Mouse (Mus musculus): ENCODE data around the gene Fmo2. TPM values are rescaled to one million over a fixed set of nuclear protein-coding genes. Genes with fewer than 3 reads are reported as not detected.
A peak's percentile ranks its signal among the peaks of the same experiment; 100 is the strongest.

Fmo2 gene
- polyA plus RNA-seq, 1 experiment from 2014 or later, result 0.29 TPM

DNA sequence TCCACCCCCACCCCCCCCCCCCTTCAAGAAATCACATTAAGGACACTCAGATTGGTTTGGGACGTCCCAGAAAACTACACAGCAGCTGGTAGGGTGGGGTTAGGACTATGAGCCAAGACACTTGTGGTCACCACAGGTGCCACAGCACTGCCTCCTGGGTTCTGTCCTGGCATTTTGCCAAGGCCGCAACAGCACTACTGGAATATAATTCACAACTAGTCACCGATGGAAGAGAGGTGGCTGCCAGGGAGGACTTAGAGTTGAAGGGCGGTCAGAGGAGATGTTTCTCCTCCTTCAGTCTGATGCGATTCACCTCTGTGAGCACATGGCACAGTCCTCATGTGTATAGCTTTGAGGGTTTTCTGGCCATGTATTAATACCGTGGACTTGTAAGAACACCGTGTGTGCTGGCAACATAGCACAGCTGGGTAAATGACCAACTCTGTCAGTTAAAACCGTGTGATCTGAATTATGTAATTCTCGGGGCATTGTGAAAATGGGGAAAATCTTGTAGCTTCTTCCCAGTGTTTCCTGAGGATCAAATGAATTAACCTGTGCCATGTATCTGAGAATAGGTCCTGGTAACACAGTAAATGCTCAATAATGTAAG, 38.4 kb downstream of the Fmo2 start:
- WGBS, result 70% methylated on average over 9 of the region's 9 CpGs
- H3K27me3 ChIP-seq (replicated peaks; ENCODE audit: control insufficient read depth, insufficient read depth, low read length), result no peaks in the 10 kb centered on the region
- H3K36me3 ChIP-seq (ENCODE audit: control insufficient read depth, insufficient read depth, low read length), result no peaks in the 10 kb centered on the region
- H3K27ac ChIP-seq (ENCODE audit: low read depth, low read length), result peak overlapping the region; percentile 54; the same call in 1 of the 2 replicates
- H3K4me2 ChIP-seq (ENCODE audit: low read length), result no peak overlapping the region
- no peaks in the 10 kb centered on the region for H3K9me3 ChIP-seq (ENCODE audit: control insufficient read depth, low read length)
- H3K4me3 ChIP-seq (ENCODE audit: low read length), result no peak overlapping the region
- ATAC-seq, result peak; percentile 12
- H3K4me1 ChIP-seq (ENCODE audit: control insufficient read depth, insufficient read depth, low read depth, low read length), result peaks cover 2% of the 10 kb centered on the region; the same call in 1 of the 2 replicates
- H3K9ac ChIP-seq (ENCODE audit: low read depth, low read length), result no peak overlapping the region

DNA sequence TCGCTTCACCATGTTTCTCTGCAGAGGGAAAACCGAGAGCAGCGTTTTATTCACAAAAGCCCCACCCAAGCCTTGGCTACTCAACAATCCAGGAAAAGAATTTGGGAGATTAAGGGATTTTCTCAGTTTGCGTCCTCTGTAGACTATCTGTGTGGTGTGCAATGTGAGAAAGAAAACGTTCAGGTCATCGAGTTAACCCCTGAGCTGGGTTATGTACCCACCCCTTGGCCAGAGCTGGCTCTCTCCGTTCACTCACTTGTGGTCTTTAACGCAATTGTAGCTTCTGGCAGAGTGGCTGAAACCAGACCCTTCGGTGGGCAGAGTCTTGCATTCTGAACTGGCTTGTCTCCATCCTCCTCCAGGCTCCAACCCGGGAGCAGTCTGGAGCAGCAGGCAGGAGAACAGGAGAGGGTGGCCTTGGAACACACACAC, 39.0 kb downstream of the Fmo2 start:
- no peaks in the 10 kb centered on the region for H3K27me3 ChIP-seq (replicated peaks; ENCODE audit: control insufficient read depth, insufficient read depth, low read length)
- no peak overlapping the region for H3K9ac ChIP-seq (ENCODE audit: low read depth, low read length)
- H3K4me2 ChIP-seq (ENCODE audit: low read length), result peak overlapping the region; percentile 44
- WGBS, result 51% methylated on average over 10 of the region's 10 CpGs
- H3K4me1 ChIP-seq (ENCODE audit: control insufficient read depth, insufficient read depth, low read depth, low read length), result peaks cover 2% of the 10 kb centered on the region; the same call in 1 of the 2 replicates
- no peaks in the 10 kb centered on the region for H3K36me3 ChIP-seq (ENCODE audit: control insufficient read depth, insufficient read depth, low read length)
- H3K4me3 ChIP-seq (ENCODE audit: low read length), result peak overlapping the region; percentile 13; the same call in 1 of the 2 replicates
- H3K27ac ChIP-seq (ENCODE audit: low read depth, low read length), result peak overlapping the region; percentile 65
- H3K9me3 ChIP-seq (ENCODE audit: control insufficient read depth, low read length), result no peaks in the 10 kb centered on the region
- ATAC-seq, result peak; percentile 74

DNA sequence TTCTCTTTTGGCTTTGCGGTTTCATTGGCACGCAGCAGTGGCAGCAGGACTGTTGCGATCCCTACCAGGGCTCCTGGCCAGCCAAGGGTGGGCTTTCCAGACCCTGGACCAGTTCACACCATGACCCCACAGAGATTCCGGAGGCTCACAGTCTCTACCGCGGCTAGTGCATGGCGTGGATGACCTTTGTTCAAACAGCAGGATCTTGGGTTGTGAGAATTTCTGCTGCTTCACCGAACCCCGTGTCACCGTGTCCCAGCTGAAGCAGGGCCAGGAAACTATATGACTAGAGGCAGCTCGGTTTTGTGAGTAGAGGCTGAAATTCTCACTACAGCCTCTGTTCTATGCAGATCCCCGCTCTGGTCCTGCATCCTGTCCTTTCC, 39.8 kb downstream of the Fmo2 start:
- H3K36me3 ChIP-seq (ENCODE audit: control insufficient read depth, insufficient read depth, low read length), result no peaks in the 10 kb centered on the region
- WGBS, result 35% methylated on average over 12 of the region's 12 CpGs
- H3K4me3 ChIP-seq (ENCODE audit: low read length), result peak overlapping the region; percentile 13
- H3K4me2 ChIP-seq (ENCODE audit: low read length), result peak overlapping the region; percentile 44
- no peaks in the 10 kb centered on the region for H3K9me3 ChIP-seq (ENCODE audit: control insufficient read depth, low read length)
- H3K27ac ChIP-seq (ENCODE audit: low read depth, low read length), result peak overlapping the region; percentile 65
- peaks cover 2% of the 10 kb centered on the region; the same call in 1 of the 2 replicates for H3K4me1 ChIP-seq (ENCODE audit: control insufficient read depth, insufficient read depth, low read depth, low read length)
- peak overlapping the region; percentile 42; the same call in 1 of the 2 replicates for H3K9ac ChIP-seq (ENCODE audit: low read depth, low read length)
- ATAC-seq, result peak; percentile 86
- no peaks in the 10 kb centered on the region for H3K27me3 ChIP-seq (replicated peaks; ENCODE audit: control insufficient read depth, insufficient read depth, low read length)

DNA sequence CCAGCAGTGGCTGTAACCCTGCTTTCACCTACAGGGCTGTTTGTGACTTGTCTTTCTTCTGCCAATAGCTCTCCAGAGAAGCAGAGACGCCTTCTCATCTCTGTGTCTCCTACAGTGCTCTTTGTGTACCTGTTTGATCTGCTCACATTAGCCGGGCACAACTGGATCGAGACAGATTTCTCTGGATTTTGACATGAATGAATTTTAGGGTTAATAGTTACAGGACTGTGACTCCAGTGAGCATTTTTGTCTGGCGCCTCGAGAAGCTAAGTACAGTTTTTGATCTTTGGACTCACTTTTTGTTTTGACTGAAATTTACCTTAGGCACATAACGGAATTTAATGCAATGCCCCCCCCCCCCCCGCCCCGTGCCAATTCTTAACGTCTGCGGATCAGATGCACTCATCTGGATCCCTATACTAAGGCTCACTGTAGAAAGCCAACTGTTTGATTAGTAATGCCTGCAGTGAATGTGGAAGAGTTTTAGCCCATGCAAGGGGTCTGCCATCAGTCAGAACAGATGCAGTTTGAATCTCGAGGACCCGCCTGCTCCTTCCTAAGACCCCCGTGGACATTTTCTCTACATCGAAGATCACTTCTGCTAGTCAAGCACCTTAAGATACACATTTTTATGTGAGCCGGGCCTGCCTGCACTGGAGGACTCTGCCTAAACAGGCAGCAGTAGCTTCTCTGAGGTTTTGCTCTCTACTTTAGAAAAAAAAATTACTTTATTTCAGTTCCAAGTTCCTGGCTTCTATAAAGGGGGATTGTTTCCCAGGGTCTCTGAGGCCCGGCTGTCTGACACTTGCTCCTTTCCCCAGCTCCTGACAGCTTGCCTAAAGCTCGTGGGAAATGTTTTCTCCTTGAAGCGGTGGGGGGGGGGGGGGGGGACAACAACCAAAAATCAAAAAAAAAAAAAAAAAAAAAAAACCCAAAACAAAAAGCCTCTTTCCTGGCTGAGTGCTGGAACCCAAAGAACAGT, 40.5 kb downstream of the Fmo2 start:
- H3K4me1 ChIP-seq (ENCODE audit: control insufficient read depth, insufficient read depth, low read depth, low read length), result peaks cover 2% of the 10 kb centered on the region; the same call in 1 of the 2 replicates
- H3K4me3 ChIP-seq (ENCODE audit: low read length), result peak overlapping the region; percentile 13
- H3K4me2 ChIP-seq (ENCODE audit: low read length), result peak overlapping the region; percentile 44
- ATAC-seq, result peak; percentile 77
- H3K27ac ChIP-seq (ENCODE audit: low read depth, low read length), result peak overlapping the region; percentile 76
- H3K9me3 ChIP-seq (ENCODE audit: control insufficient read depth, low read length), result no peaks in the 10 kb centered on the region
- no peaks in the 10 kb centered on the region for H3K36me3 ChIP-seq (ENCODE audit: control insufficient read depth, insufficient read depth, low read length)
- H3K27me3 ChIP-seq (replicated peaks; ENCODE audit: control insufficient read depth, insufficient read depth, low read length), result no peaks in the 10 kb centered on the region
- 50% methylated on average over 17 of the region's 18 CpGs for WGBS
- H3K9ac ChIP-seq (ENCODE audit: low read depth, low read length), result 0 out of 2 replicates have a peak overlapping the region, but pooled peaks have one; percentile 31

DNA sequence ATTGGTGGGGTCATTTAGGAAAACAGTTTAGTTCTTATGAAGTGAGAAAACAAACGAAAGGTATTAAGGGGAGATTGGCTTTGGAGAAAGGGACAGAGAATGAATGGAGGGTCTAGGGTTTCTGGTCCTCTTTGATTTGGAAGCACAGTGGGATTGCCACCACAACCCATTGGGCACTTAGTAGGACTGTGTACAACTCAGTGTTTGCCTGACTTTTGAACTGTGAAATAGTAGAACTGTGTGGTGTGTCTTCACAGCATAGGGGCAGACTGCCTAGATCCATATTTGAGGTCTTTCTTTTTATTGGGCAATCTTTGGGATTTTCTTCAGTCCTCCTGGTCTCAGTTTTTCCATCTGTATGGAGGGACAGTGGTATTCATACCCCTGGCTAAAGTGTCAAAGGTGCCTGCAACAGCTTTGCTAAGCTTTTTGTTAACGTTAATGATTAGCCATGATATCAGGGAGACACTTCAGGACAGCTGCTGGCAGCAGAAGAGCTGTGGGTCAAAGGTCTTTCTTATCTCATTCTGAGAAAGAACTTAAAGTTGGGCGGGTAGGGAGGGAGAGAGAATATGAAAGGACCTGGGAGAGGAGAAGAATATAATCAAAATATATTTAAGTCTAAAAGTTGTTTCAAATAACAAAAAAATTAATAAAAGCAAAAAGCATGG, 44.6 kb downstream of the Fmo2 start:
- ATAC-seq, result no peak
- no peak overlapping the region for H3K4me2 ChIP-seq (ENCODE audit: low read length)
- no peak overlapping the region for H3K9ac ChIP-seq (ENCODE audit: low read depth, low read length)
- no peak overlapping the region for H3K27ac ChIP-seq (ENCODE audit: low read depth, low read length)
- no peaks in the 10 kb centered on the region for H3K36me3 ChIP-seq (ENCODE audit: control insufficient read depth, insufficient read depth, low read length)
- no peak overlapping the region for H3K4me3 ChIP-seq (ENCODE audit: low read length)
- no peaks in the 10 kb centered on the region for H3K4me1 ChIP-seq (ENCODE audit: control insufficient read depth, insufficient read depth, low read depth, low read length)
- no peaks in the 10 kb centered on the region for H3K9me3 ChIP-seq (ENCODE audit: control insufficient read depth, low read length)
- H3K27me3 ChIP-seq (replicated peaks; ENCODE audit: control insufficient read depth, insufficient read depth, low read length), result no peaks in the 10 kb centered on the region
- WGBS, result 77% methylated on average over 3 of the region's 3 CpGs

DNA sequence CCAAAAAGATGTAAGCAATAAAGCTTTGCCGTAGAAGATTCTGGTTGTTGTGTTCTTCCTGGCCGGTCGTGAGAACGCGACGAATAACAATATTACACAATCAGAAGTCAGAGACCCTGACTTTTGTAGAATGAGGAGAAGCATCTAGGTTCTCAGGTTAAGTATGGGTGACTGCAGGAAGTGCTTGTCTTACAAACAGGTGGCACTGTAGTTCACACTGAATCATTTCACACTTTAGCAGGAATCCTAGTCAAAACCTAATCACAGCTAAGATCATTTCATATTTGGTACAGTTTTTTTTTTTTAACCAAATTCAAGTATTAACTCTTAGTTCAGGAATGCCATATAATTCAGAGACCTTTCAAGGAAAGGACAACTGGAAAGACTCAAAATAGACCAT, 51.0 kb downstream of the Fmo2 start:
- Histone ChIP-seq H3K36me3 (ENCODE audit: control insufficient read depth, insufficient read depth, low read length) (no peaks in the 10 kb centered on the region), H3K27me3 (replicated peaks; ENCODE audit: control insufficient read depth, insufficient read depth, low read length) (no peaks in the 10 kb centered on the region), H3K4me3 (ENCODE audit: low read length) (no peak overlapping the region), H3K9me3 (ENCODE audit: control insufficient read depth, low read length) (no peaks in the 10 kb centered on the region), H3K9ac (ENCODE audit: low read depth, low read length) (no peak overlapping the region), H3K27ac (ENCODE audit: low read depth, low read length) (no peak overlapping the region), H3K4me1 (ENCODE audit: control insufficient read depth, insufficient read depth, low read depth, low read length) (no peaks in the 10 kb centered on the region), H3K4me2 (ENCODE audit: low read length) (no peak overlapping the region)
- ATAC-seq, result no peak
- WGBS, result 98% methylated on average over 6 of the region's 6 CpGs

DNA sequence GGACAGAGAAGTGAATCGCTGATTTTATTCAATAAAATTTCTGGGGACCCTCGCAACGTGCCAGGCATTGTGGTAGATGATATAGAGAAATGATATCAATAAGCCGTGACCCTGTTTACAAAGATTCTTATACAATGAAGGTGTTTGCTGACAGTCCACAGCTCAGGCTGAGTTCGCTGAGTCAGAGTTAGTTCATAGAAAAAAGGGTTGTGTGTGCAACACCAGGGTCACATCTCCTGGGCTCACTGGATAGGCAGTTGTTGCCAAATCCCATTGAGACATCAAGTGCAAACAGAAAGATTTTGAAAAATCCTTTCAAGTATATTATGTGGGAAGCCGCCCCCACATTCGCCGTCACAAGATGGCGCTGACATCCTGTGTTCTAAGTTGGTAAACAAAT, 58.3 kb downstream of the Fmo2 start:
- Histone ChIP-seq H3K27me3 (replicated peaks; ENCODE audit: control insufficient read depth, insufficient read depth, low read length) (no peaks in the 10 kb centered on the region), H3K4me3 (ENCODE audit: low read length) (no peak overlapping the region), H3K4me2 (ENCODE audit: low read length) (no peak overlapping the region), H3K27ac (ENCODE audit: low read depth, low read length) (no peak overlapping the region), H3K9ac (ENCODE audit: low read depth, low read length) (no peak overlapping the region), H3K9me3 (ENCODE audit: control insufficient read depth, low read length) (no peaks in the 10 kb centered on the region), H3K4me1 (ENCODE audit: control insufficient read depth, insufficient read depth, low read depth, low read length) (no peaks in the 10 kb centered on the region), H3K36me3 (ENCODE audit: control insufficient read depth, insufficient read depth, low read length) (no peaks in the 10 kb centered on the region)
- WGBS, result 94% methylated on average over 9 of the region's 9 CpGs
- ATAC-seq, result no peak

DNA sequence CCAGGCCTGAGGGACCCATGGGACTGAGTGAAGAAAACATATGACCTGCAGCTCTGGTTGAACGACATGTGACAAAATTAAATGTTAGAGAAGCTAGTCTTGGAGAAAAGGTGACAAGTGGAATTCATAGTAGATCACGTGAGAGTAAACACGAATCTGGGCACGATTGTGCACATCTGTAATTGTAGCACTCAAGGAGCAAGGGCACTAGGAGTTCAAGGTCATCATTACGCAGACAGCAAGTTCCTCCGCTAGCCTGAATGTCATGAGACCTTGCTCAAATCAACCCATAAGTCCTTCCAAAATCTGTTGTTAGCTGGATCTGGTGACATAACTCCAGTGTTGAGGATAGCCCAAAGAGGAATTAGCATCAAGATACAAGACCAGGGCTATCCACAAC, 59.5 kb downstream of the Fmo2 start:
- no peak for ATAC-seq
- H3K27me3 ChIP-seq (replicated peaks; ENCODE audit: control insufficient read depth, insufficient read depth, low read length), result no peaks in the 10 kb centered on the region
- 94% methylated on average over 6 of the region's 6 CpGs for WGBS
- no peaks in the 10 kb centered on the region for H3K9me3 ChIP-seq (ENCODE audit: control insufficient read depth, low read length)
- H3K9ac ChIP-seq (ENCODE audit: low read depth, low read length), result no peak overlapping the region
- no peak overlapping the region for H3K4me2 ChIP-seq (ENCODE audit: low read length)
- H3K4me3 ChIP-seq (ENCODE audit: low read length), result no peak overlapping the region
- H3K27ac ChIP-seq (ENCODE audit: low read depth, low read length), result no peak overlapping the region
- H3K4me1 ChIP-seq (ENCODE audit: control insufficient read depth, insufficient read depth, low read depth, low read length), result no peaks in the 10 kb centered on the region
- H3K36me3 ChIP-seq (ENCODE audit: control insufficient read depth, insufficient read depth, low read length), result no peaks in the 10 kb centered on the region

DNA sequence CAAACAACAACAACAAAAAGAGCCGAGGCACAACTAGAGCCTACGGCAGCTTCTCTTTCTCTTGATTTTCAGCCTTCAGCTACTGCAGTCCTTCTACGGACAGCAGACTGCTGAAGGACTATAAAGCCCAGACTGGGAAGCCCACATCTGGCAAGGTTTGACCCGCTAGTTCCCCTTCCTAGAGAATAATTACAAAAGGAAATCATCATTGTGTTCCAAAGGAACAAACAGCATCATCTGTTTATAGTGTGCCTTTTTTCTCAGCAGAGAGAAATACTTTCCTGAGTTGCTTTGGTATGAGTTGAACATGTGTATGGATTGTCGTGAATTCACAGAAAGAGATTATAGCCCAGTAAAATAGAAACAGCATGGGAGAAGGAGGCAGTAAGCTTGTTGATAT, 64.2 kb downstream of the Fmo2 start:
- no peak overlapping the region for H3K9ac ChIP-seq (ENCODE audit: low read depth, low read length)
- no peaks in the 10 kb centered on the region for H3K27me3 ChIP-seq (replicated peaks; ENCODE audit: control insufficient read depth, insufficient read depth, low read length)
- ATAC-seq, result no peak
- H3K9me3 ChIP-seq (ENCODE audit: control insufficient read depth, low read length), result no peaks in the 10 kb centered on the region
- H3K4me2 ChIP-seq (ENCODE audit: low read length), result no peak overlapping the region
- 84% methylated on average over 5 of the region's 5 CpGs for WGBS
- H3K4me1 ChIP-seq (ENCODE audit: control insufficient read depth, insufficient read depth, low read depth, low read length), result peaks cover 14% of the 10 kb centered on the region
- H3K36me3 ChIP-seq (ENCODE audit: control insufficient read depth, insufficient read depth, low read length), result no peaks in the 10 kb centered on the region
- H3K27ac ChIP-seq (ENCODE audit: low read depth, low read length), result no peak overlapping the region
- H3K4me3 ChIP-seq (ENCODE audit: low read length), result no peak overlapping the region
